Mouse (Mus musculus): ENCODE data around the gene Slc17a1.

- TF ChIP-seq CTCF (IDR thresholded peaks at IDR 0.05) (no peak), EP300 (IDR thresholded peaks at IDR 0.05) (no peak)
Measured at GRCm38 (mm10) chr13:23866086-23866710, 1.4 kb upstream of the Slc17a1 start.
